Mouse (Mus musculus) heart, postnatal 10 days (tissue): ENCODE measurements around the gene Phpt1. TPM values are rescaled to one million over a fixed set of nuclear protein-coding genes. Genes with fewer than 3 reads are reported as not detected.

Source experiments
- DNase-seq, 2 experiments: peaks; one replicate each; pipeline ENCODE4 v3.0.0; 2021
- intact Hi-C: fragments of 180-260 bp; cut with DNase I; formaldehyde crosslinking; loops from one replicate; pipeline ENCODE4 v1.15.1; 2025
- total RNA-seq, 2 experiments: library from RNA; stranded (reverse); gene quantifications; 2 replicates each; pipeline ENCODE4 v1.2.3; 2021

Phpt1 gene
- total RNA-seq, result 100 to 1,000 TPM in 1 of 2 experiments, 10 to 100 TPM in 1; 93.8 to 101 TPM

- intact Hi-C loops, result no loop called here
These were observed at the start of gene Phpt1, which contains the start of gene Mamdc4 for GRCm38 (mm10) chr2:25574579-25575431. TSS of gene Phpt1 (minus strand) at chr2:25575224. TSS of gene Mamdc4 (minus strand) at chr2:25574845.

GRCm38 (mm10) chr2:25621229-25622200 lies 46.5 kb upstream of the Phpt1 start, which contains the start of gene Tmem141:
TSS of gene Tmem141 (minus strand) at chr2:25622005.
- peak; percentile 91 to 93 for DNase-seq
- intact Hi-C loops, result no loop called here

More at GRCm38 (mm10) chr2:25574579-25575431, at the start of gene Phpt1, which contains the start of gene Mamdc4:
- peak; percentile 98 to 99 for DNase-seq

GRCm38 (mm10) chr2:25620852-25621228 lies 45.8 kb upstream of the Phpt1 start:
- DNase-seq, result no peak
- intact Hi-C loops, result no loop called here

GRCm38 (mm10) chr2:25620386-25620785 lies 45.4 kb upstream of the Phpt1 start:
- no peak for DNase-seq
- intact Hi-C loops, result no loop called here

- intact Hi-C loops, result no loop called here
- DNase-seq, result no peak
These were observed 42.6 kb upstream of the Phpt1 start, which contains the start of gene Ccdc183 for GRCm38 (mm10) chr2:25617578-25617977. TSS of gene Ccdc183 (minus strand) at chr2:25617678.

GRCm38 (mm10) chr2:25616398-25616797 lies 41.4 kb upstream of the Phpt1 start:
- DNase-seq, result no peak
- intact Hi-C loops, result no loop called here

- intact Hi-C loops, result no loop called here
- DNase-seq, result no peak
These were observed 33.6 kb upstream of the Phpt1 start for GRCm38 (mm10) chr2:25608671-25609070.

- intact Hi-C loops, result no loop called here
- DNase-seq, result peak; percentile 92 to 93
These were observed 33.0 kb upstream of the Phpt1 start, which contains the start of gene Rabl6 for GRCm38 (mm10) chr2:25607761-25608622. TSS of gene Rabl6 (minus strand) at chr2:25608521.

GRCm38 (mm10) chr2:25602526-25602925 lies 27.5 kb upstream of the Phpt1 start:
- intact Hi-C loops, result no loop called here
- DNase-seq, result no peak

GRCm38 (mm10) chr2:25600037-25600436 lies 25.0 kb upstream of the Phpt1 start:
- intact Hi-C loops, result no loop called here
- no peak for DNase-seq

GRCm38 (mm10) chr2:25598749-25599148 lies 23.7 kb upstream of the Phpt1 start:
- DNase-seq, result no peak
- intact Hi-C loops, result no loop called here

GRCm38 (mm10) chr2:25596765-25597510 lies 21.9 kb upstream of the Phpt1 start:
- DNase-seq, result no peak
- intact Hi-C loops, result no loop called here

- no peak for DNase-seq
- intact Hi-C loops, result no loop called here
These were observed 16.8 kb upstream of the Phpt1 start for GRCm38 (mm10) chr2:25591863-25592262.

- intact Hi-C loops, result no loop called here
- DNase-seq, result no peak
These were observed 13.3 kb upstream of the Phpt1 start for GRCm38 (mm10) chr2:25588227-25588907.

- intact Hi-C loops, result no loop called here
- DNase-seq, result no peak
These were observed 12.3 kb upstream of the Phpt1 start for GRCm38 (mm10) chr2:25587290-25587689.

GRCm38 (mm10) chr2:25585601-25586000 lies 10.6 kb upstream of the Phpt1 start:
- DNase-seq, result no peak
- intact Hi-C loops, result no loop called here

GRCm38 (mm10) chr2:25584856-25585255 lies 9.8 kb upstream of the Phpt1 start:
- no peak for DNase-seq

GRCm38 (mm10) chr2:25584152-25584551 lies 9.1 kb upstream of the Phpt1 start:
- no peak for DNase-seq
- intact Hi-C loops, result no loop called here

More at GRCm38 (mm10) chr2:25584856-25585255, 9.8 kb upstream of the Phpt1 start:
- intact Hi-C loops, result no loop called here

GRCm38 (mm10) chr2:25583571-25583970 lies 8.5 kb upstream of the Phpt1 start:
- intact Hi-C loops, result no loop called here
- no peak for DNase-seq
